Mouse (Mus musculus) neural tube, embryonic 11.5 days (tissue): ENCODE data around the gene Pigp. TPM values are rescaled to one million over a fixed set of nuclear protein-coding genes. Genes with fewer than 3 reads are reported as not detected.
A peak's percentile ranks its signal among the peaks of the same experiment; 100 is the strongest.

ENCODE experiments used
- ATAC-seq: fragments of 200-750 bp; cut with Nextera tagmentation; 2 replicates; pipeline ENCODE4 v1.8.0; 2017; ENCODE audit warnings: moderate number of reproducible peaks, mild to moderate bottlenecking, moderate TSS enrichment, moderate library complexity; ENCODE audit not compliant: insufficient read depth, low FRiP score, low TSS enrichment
- DNase-seq: peaks from one replicate; pipeline ENCODE4 v3.0.0-alpha.2; 2015; ENCODE audit warnings: low spot score
- H3K27ac ChIP-seq: fragments of 300-500 bp; sonication (generic); 2 replicates; pipeline ENCODE4 v1.5.1; 2014; ENCODE audit warnings: low read depth, mild to moderate bottlenecking, low read length
- H3K27me3 ChIP-seq: fragments of 300-500 bp; sonication (generic); 2 replicates; pipeline ENCODE4 v1.6.1; 2014; ENCODE audit warnings: mild to moderate bottlenecking, low read length, mixed read lengths; ENCODE audit not compliant: control insufficient read depth, insufficient read depth
- H3K36me3 ChIP-seq: fragments of 300-500 bp; sonication (generic); 2 replicates; pipeline ENCODE4 v1.6.1; 2014; ENCODE audit warnings: mild to moderate bottlenecking, low read length, moderate library complexity, mixed read lengths; ENCODE audit not compliant: control insufficient read depth, insufficient read depth
- H3K4me1 ChIP-seq: fragments of 300-500 bp; sonication (generic); 2 replicates; pipeline ENCODE4 v1.6.1; 2014; ENCODE audit warnings: low read length, mixed read lengths; ENCODE audit not compliant: control insufficient read depth, insufficient read depth
- H3K4me2 ChIP-seq: fragments of 300-500 bp; sonication (generic); 2 replicates; pipeline ENCODE4 v1.6.1; 2014; ENCODE audit warnings: low read depth, mild to moderate bottlenecking, moderate library complexity
- H3K4me3 ChIP-seq: fragments of 300-500 bp; sonication (generic); 2 replicates; pipeline ENCODE4 v1.5.1; 2014; ENCODE audit warnings: low read depth, low read length
- H3K9ac ChIP-seq: fragments of 300-500 bp; sonication (generic); 2 replicates; pipeline ENCODE4 v1.6.1; 2014; ENCODE audit warnings: mild to moderate bottlenecking, low read length
- H3K9me3 ChIP-seq: fragments of 300-500 bp; sonication (generic); 2 replicates; pipeline ENCODE4 v1.6.1; 2016; ENCODE audit warnings: low read length; ENCODE audit not compliant: control insufficient read depth
- WGBS: fragments of 180-500 bp; shearing (Covaris S2); extraction: QIAGEN DNeasy Blood & Tissue Kit; methylation state at CpG from one replicate; pipeline ENCODE4 v1.1.7; 2014; 5-methylcytosine and 5-hydroxymethylcytosine counted together
- polyA plus RNA-seq: library from polyadenylated mRNA; unstranded; fragments of >200 nt; fragmentation: Nextera tagmentation; extraction: Ambion mirVana; gene quantifications from 2 replicates; pipeline ENCODE4 v1.2.1, GENCODE M21; 2014

Pigp gene
- polyA plus RNA-seq, 1 experiment from 2014 or later = 73.6 TPM

DNA sequence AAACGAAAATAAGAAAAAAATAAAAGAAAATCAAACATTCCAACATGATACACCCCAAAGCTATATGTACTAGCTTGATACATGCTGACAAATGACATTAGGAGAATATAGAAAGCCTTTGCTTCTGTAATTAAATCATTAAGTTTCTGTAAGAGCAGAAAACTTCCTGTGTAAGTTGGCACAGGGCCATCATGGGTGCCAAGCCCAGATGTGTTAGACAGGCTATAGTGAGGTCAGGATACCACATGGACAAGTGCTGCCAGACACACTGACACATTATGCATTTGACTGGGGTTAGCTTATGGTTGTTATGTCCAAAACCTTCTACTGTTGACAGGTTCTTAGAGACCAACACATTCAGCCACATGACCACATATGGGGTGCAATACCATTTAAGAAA is 56.4 kb downstream of the Pigp start:
- Histone ChIP-seq H3K9ac (no peak overlapping the region), H3K36me3 (no peaks in the 10 kb centered on the region), H3K27ac (no peak overlapping the region), H3K4me1 (peaks cover 2% of the 10 kb centered on the region; the same call in 1 of the 2 replicates), H3K9me3 (no peaks in the 10 kb centered on the region), H3K4me3 (no peak overlapping the region), H3K27me3 (no peaks in the 10 kb centered on the region), H3K4me2 (no peak overlapping the region)
- WGBS = 65% methylated on average over 1 of the region's 1 CpGs
- DNase-seq (no peak), ATAC-seq (no peak)

DNA sequence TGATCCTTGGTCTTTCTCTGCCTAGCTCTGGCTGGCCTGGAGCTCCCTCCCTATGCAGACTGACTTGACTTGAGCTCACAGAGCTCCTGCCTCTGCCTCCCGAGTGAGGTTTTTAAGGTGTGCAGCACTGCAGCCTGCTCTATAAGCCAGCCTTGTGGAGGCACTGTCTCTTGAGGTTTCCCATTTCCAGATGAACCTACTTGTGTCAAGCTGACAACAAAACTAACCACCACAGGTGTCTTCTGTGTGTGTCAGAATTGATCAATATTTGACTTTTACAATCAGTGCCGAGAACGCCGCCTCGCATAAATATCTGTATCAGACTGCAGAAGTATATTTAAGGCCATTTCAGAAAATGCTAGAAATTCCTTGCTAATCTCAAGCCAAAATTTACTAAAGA is 57.0 kb downstream of the Pigp start:
- 91% methylated on average over 5 of the region's 5 CpGs for WGBS
- H3K4me1 ChIP-seq = peaks cover 2% of the 10 kb centered on the region; the same call in 1 of the 2 replicates
- no peak overlapping the region for H3K4me2 ChIP-seq
- DNase-seq = no peak
- H3K9ac ChIP-seq = no peak overlapping the region
- no peaks in the 10 kb centered on the region for H3K9me3 ChIP-seq
- no peak overlapping the region for H3K27ac ChIP-seq
- no peak for ATAC-seq
- H3K36me3 ChIP-seq = no peaks in the 10 kb centered on the region
- no peaks in the 10 kb centered on the region for H3K27me3 ChIP-seq
- H3K4me3 ChIP-seq = no peak overlapping the region

DNA sequence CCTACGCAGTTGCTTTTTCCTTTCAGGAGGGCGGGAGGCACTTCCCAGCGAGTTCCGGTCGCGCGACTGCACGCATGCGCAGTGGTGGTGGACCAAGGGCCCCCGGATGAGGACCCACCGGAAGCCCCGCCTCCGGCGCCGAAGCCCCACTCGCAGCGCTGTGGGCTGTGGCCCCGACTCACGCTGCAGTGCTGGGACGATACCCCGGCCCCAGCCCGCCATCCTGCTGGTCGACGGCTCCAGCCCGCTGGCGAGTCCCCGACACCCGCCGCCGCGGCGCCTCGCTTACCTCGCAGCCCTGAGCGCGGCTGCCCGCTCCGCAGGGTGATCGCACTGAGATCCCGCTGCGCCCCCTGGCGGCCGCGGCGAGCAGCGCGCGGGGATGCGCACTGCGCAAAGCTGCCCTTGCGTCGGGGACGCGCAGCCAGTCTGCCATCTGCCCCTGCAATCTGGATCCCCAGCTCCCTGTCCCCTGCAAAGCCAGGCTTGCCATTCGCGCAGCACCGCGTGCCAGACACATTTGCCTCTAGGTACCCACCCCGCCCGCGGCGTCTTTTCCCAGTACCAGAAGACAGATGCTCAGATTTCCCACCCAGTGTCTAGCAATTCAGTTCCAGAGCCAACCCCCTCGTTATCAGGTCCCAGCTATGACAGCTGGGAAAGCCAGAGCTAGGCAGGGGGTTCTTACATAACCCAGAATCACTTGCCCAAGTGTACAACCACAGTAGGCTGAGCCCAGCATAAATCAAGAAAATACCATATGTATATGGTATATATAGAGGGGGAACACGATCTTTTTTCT is 58.2 kb downstream of the Pigp start, which contains the start of gene Hlcs:
TSS of gene Hlcs (minus strand) at position 343 of the 802 bp plus-strand sequence.
- peak within 1 kb of the TSS; percentile 64 for H3K4me2 ChIP-seq
- H3K4me3 ChIP-seq = peak within 1 kb of the TSS; percentile 63
- H3K9ac ChIP-seq = peak within 1 kb of the TSS; percentile 86
- WGBS = under 1% methylated on average over 64 of the region's 64 CpGs
- ATAC-seq (peak; percentile 92), DNase-seq (peak; percentile 98)
- H3K9me3 ChIP-seq = no peaks in the 10 kb centered on the region
- peak within 1 kb of the TSS; percentile 98 for H3K27ac ChIP-seq
- no peaks in the 10 kb centered on the region for H3K27me3 ChIP-seq
- H3K4me1 ChIP-seq = peaks cover 2% of the 10 kb centered on the region; the same call in 1 of the 2 replicates
- no peaks in the 10 kb centered on the region for H3K36me3 ChIP-seq

DNA sequence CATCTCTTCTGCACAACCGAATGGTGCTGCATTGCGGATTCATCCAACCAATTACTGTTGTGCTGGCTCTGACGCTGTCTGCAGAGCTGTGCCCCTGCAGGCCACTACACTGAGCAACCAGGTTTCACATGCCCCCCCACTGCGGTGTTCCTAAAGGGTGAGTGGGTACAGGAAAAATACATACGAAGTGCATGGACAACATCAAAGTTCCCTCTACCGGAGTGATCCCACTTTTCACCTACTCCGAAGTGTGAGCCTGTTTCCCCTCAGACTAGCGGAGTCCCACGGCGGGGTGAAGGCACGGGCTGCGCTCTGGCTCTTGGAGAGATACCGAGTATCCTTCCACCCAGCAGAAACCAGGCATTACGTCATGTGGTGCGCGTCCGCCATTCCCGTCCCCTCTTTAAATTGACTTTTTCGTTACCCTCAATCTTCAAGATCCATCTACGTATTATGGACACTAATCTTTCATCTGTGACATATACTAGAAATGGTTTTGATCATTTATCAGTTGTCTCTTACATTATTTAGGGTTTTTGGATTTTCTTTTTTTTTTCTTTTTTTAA is 58.9 kb downstream of the Pigp start:
- peak overlapping the region; percentile 98 for H3K27ac ChIP-seq
- ATAC-seq (peak; percentile 88), DNase-seq (peak; percentile 91)
- peak overlapping the region; percentile 55 for H3K4me2 ChIP-seq
- under 1% methylated on average over 20 of the region's 20 CpGs for WGBS
- no peaks in the 10 kb centered on the region for H3K27me3 ChIP-seq
- H3K4me1 ChIP-seq = peaks cover 6% of the 10 kb centered on the region; the same call in 1 of the 2 replicates
- H3K4me3 ChIP-seq = peak overlapping the region; percentile 63
- peak overlapping the region; percentile 74 for H3K9ac ChIP-seq
- no peaks in the 10 kb centered on the region for H3K9me3 ChIP-seq
- H3K36me3 ChIP-seq = no peaks in the 10 kb centered on the region

DNA sequence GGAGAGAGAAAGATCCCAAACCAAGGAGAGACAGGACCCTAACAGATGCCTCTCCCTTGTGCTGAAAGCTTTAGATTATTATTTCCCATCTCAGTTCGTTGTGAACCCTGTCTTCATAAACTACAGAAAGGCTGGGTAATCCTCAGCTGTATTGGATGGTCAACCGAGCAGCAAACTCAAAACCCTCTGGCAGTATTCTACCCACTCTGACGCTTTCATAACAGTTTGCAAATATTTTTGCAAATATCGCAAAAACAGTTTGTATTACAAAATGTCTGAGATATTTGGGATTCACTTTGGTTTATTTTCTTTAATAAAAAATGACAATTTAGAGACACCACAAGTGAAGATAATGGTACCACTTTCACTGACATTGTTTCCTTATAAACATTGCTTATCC is 59.7 kb downstream of the Pigp start:
- 79% methylated on average over 4 of the region's 4 CpGs for WGBS
- H3K9me3 ChIP-seq = no peaks in the 10 kb centered on the region
- H3K27me3 ChIP-seq = no peaks in the 10 kb centered on the region
- H3K4me2 ChIP-seq = peak overlapping the region; percentile 55
- H3K9ac ChIP-seq = 0 out of 2 replicates have a peak overlapping the region, but pooled peaks have one; percentile 0
- H3K36me3 ChIP-seq = no peaks in the 10 kb centered on the region
- H3K4me1 ChIP-seq = peaks cover 6% of the 10 kb centered on the region; the same call in 1 of the 2 replicates
- DNase-seq = no peak
- H3K27ac ChIP-seq = no peak overlapping the region; the same call in 1 of the 2 replicates
- no peak for ATAC-seq
- no peak overlapping the region; the same call in 1 of the 2 replicates for H3K4me3 ChIP-seq

DNA sequence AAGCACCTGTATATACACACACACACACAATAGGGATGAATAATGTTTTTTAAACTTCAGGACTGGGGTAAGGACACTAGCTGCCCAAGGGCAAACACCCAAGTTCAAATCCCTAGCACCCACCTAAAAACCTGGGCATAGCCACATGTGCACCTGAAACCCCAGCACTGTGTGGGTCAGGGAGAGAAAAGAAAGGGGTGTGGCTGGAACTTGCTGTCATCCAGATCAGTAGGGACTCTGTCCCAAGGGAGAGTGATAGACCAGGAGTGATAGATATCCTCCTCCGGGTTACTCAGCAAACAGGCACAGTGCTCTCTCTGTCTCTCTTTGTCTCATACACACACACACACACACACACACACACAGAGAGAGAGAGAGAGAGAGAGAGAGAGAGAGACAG is 60.2 kb downstream of the Pigp start:
- H3K9ac ChIP-seq = no peak overlapping the region
- DNase-seq (no peak), ATAC-seq (no peak)
- H3K4me3 ChIP-seq = no peak overlapping the region
- no peaks in the 10 kb centered on the region for H3K36me3 ChIP-seq
- H3K4me1 ChIP-seq = peaks cover 6% of the 10 kb centered on the region; the same call in 1 of the 2 replicates
- no peak overlapping the region for H3K4me2 ChIP-seq
- no peaks in the 10 kb centered on the region for H3K9me3 ChIP-seq
- 69% methylated on average over 1 of the region's 1 CpGs for WGBS
- H3K27me3 ChIP-seq = no peaks in the 10 kb centered on the region
- no peak overlapping the region for H3K27ac ChIP-seq

DNA sequence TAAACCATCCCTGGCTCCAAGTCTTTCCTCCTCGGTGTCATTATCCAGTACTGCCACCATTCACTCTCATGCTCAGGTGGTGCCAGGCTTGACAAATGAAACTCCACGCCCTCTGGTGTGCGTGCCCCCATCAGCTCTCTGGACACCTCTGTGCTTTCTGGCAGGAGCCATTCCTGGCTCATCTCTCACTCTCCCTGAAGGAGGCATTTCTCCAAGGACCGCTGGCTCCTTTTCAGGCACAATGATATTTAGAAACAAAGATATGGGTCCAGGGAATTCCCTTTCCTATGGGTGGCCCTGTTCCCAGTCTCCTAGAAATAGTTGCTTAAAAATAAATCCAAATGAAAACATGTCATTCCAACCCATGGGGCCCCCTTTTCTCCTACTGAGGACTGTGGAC is 62.6 kb downstream of the Pigp start:
- no peaks in the 10 kb centered on the region; the same call in 1 of the 2 replicates for H3K9me3 ChIP-seq
- H3K36me3 ChIP-seq = no peaks in the 10 kb centered on the region
- ATAC-seq = no peak
- no peak overlapping the region for H3K4me2 ChIP-seq
- 91% methylated on average over 4 of the region's 4 CpGs for WGBS
- H3K4me1 ChIP-seq = peaks cover 6% of the 10 kb centered on the region; the same call in 1 of the 2 replicates
- DNase-seq = no peak
- H3K27me3 ChIP-seq = no peaks in the 10 kb centered on the region
- no peak overlapping the region for H3K4me3 ChIP-seq
- H3K9ac ChIP-seq = no peak overlapping the region
- no peak overlapping the region for H3K27ac ChIP-seq
